Mouse (Mus musculus) thymus, adult 18-20 months (tissue): ENCODE measurements around the gene Gsap.
A peak's percentile ranks its signal among the peaks of the same experiment; 100 is the strongest.
"Not testable (repeated sequence)": the region's sequence is repeated elsewhere in the genome, so short reads cannot be mapped to it uniquely, and the experiment has no call there.

ENCODE experiments used
- DNase-seq, 2 experiments: peaks; one replicate each; pipeline ENCODE4 v3.0.0; 2022; ENCODE audit warnings: mixed read lengths in 2 of 2

Gsap gene

GRCm38 (mm10) chr5:21263202-21264055 lies 77.4 kb downstream of the Gsap start:
- DNase-seq: no peak

GRCm38 (mm10) chr5:21264352-21265021 lies 78.4 kb downstream of the Gsap start:
- DNase-seq: no peak

- peak; percentile 15 to 36 for DNase-seq
Observed at GRCm38 (mm10) chr5:21265049-21265448, 79.0 kb downstream of the Gsap start.

GRCm38 (mm10) chr5:21267090-21267489 lies 81.0 kb downstream of the Gsap start:
- DNase-seq: no peak

GRCm38 (mm10) chr5:21269446-21269845 lies 83.4 kb downstream of the Gsap start:
- no peak for DNase-seq

GRCm38 (mm10) chr5:21270756-21271155 lies 84.7 kb downstream of the Gsap start:
- no peak for DNase-seq

- no peak for DNase-seq
Observed at GRCm38 (mm10) chr5:21271386-21272354, 85.6 kb downstream of the Gsap start.

- not testable (repeated sequence) for DNase-seq
Observed at GRCm38 (mm10) chr5:21277685-21278084, 91.6 kb downstream of the Gsap start.

GRCm38 (mm10) chr5:21283356-21284062 lies 97.5 kb downstream of the Gsap start:
- no peak for DNase-seq

- DNase-seq: no peak
Observed at GRCm38 (mm10) chr5:21288658-21289435, 102.8 kb downstream of the Gsap start.

GRCm38 (mm10) chr5:21290594-21290993 lies 104.5 kb downstream of the Gsap start:
- DNase-seq: no peak

- DNase-seq: no peak
Observed at GRCm38 (mm10) chr5:21295683-21296082, 109.6 kb downstream of the Gsap start.

GRCm38 (mm10) chr5:21299076-21299755 lies 113.2 kb downstream of the Gsap start:
- no peak for DNase-seq

- no peak for DNase-seq
Observed at GRCm38 (mm10) chr5:21300058-21300457, 114.0 kb downstream of the Gsap start.

GRCm38 (mm10) chr5:21301011-21301410 lies 115.0 kb downstream of the Gsap start:
- DNase-seq: no peak

GRCm38 (mm10) chr5:21307165-21307564 lies 121.1 kb downstream of the Gsap start:
- no peak for DNase-seq

GRCm38 (mm10) chr5:21314696-21315095 lies 128.6 kb downstream of the Gsap start:
- no peak for DNase-seq

- no peak for DNase-seq
Observed at GRCm38 (mm10) chr5:21320138-21320537, 134.1 kb downstream of the Gsap start.

GRCm38 (mm10) chr5:21326494-21326893 lies 140.4 kb downstream of the Gsap start:
- peak; percentile 47 for DNase-seq

GRCm38 (mm10) chr5:21328560-21328959 lies 142.5 kb downstream of the Gsap start:
- no peak for DNase-seq
